Mouse (Mus musculus): ENCODE measurements at regions not wholly inside any gene's neighbourhood (a gene's known extent, or its start where the extent isn't known, plus 50 kb on each side); places are given as distances from the start of the nearest gene placed in this dataset.
A peak's percentile ranks its signal among the peaks of the same experiment; 100 is the strongest.

- TF ChIP-seq POLR2A (IDR thresholded peaks at IDR 0.05; ENCODE audit: borderline replicate concordance, insufficient read depth, low read length) = no peak
- TF ChIP-seq CTCF (IDR thresholded peaks at IDR 0.05; ENCODE audit: borderline replicate concordance, insufficient read depth, low read depth, low read length) = no peak
- Histone ChIP-seq H3K4me1 (ENCODE audit: control insufficient read depth, insufficient read depth, low read length) (no peaks in the 10 kb centered on the region), H3K27me3 (ENCODE audit: control insufficient read depth, insufficient read depth, low read length) (no peaks in the 10 kb centered on the region), H3K27ac (ENCODE audit: insufficient read depth, low read length) (no peak overlapping the region), H3K4me3 (replicated peaks; ENCODE audit: insufficient read depth, low read depth, low read length) (no peak overlapping the region)
- 62% methylated on average over 6 of the region's 6 CpGs for WGBS
- no peak for DNase-seq
Observed at GRCm38 (mm10) chr11:6923917-6924316, 86.5 kb upstream of the Gm11983 start.

- WGBS = 100% methylated on average over 1 of the region's 1 CpGs
- H3K27ac ChIP-seq (ENCODE audit: insufficient read depth, low read length) = no peak overlapping the region
Observed at GRCm38 (mm10) chr11:6918546-6918945, 81.1 kb upstream of the Gm11983 start.

GRCm38 (mm10) chr11:6905630-6906029, 68.2 kb upstream of the Gm11983 start:
- 38% methylated on average over 5 of the region's 5 CpGs for WGBS
- Histone ChIP-seq H3K27ac (ENCODE audit: insufficient read depth, low read length) (no peak overlapping the region), H3K4me1 (ENCODE audit: control insufficient read depth, insufficient read depth, low read length) (peaks cover 17% of the 10 kb centered on the region; the same call in 1 of the 2 replicates), H3K27me3 (ENCODE audit: control insufficient read depth, insufficient read depth, low read length) (no peaks in the 10 kb centered on the region), H3K4me3 (replicated peaks; ENCODE audit: insufficient read depth, low read depth, low read length) (no peak overlapping the region)
- TF ChIP-seq POLR2A (IDR thresholded peaks at IDR 0.05; ENCODE audit: borderline replicate concordance, insufficient read depth, low read length) (no peak), CTCF (IDR thresholded peaks at IDR 0.05; ENCODE audit: borderline replicate concordance, insufficient read depth, low read depth, low read length) (no peak)
- DNase-seq = no peak

More at GRCm38 (mm10) chr11:6918546-6918945, 81.1 kb upstream of the Gm11983 start:
- no peaks in the 10 kb centered on the region for H3K27me3 ChIP-seq (ENCODE audit: control insufficient read depth, insufficient read depth, low read length)
- TF ChIP-seq POLR2A (IDR thresholded peaks at IDR 0.05; ENCODE audit: borderline replicate concordance, insufficient read depth, low read length) (no peak), CTCF (IDR thresholded peaks at IDR 0.05; ENCODE audit: borderline replicate concordance, insufficient read depth, low read depth, low read length) (no peak)
- H3K4me1 ChIP-seq (ENCODE audit: control insufficient read depth, insufficient read depth, low read length) = no peaks in the 10 kb centered on the region
- H3K4me3 ChIP-seq (replicated peaks; ENCODE audit: insufficient read depth, low read depth, low read length) = no peak overlapping the region
- no peak for DNase-seq

GRCm38 (mm10) chr11:6902991-6903390, 65.5 kb upstream of the Gm11983 start:
- Histone ChIP-seq H3K4me3 (replicated peaks; ENCODE audit: insufficient read depth, low read depth, low read length) (no peak overlapping the region), H3K27ac (ENCODE audit: insufficient read depth, low read length) (peak overlapping the region; percentile 7; the same call in 1 of the 2 replicates), H3K27me3 (ENCODE audit: control insufficient read depth, insufficient read depth, low read length) (no peaks in the 10 kb centered on the region), H3K4me1 (ENCODE audit: control insufficient read depth, insufficient read depth, low read length) (peaks cover 38% of the 10 kb centered on the region)
- 41% methylated on average over 3 of the region's 3 CpGs for WGBS
- DNase-seq = peak; percentile 38 to 49
- no peak for TF ChIP-seq CTCF (IDR thresholded peaks at IDR 0.05; ENCODE audit: borderline replicate concordance, insufficient read depth, low read depth, low read length)

- WGBS = 25% methylated on average over 3 of the region's 3 CpGs
- H3K4me1 ChIP-seq (ENCODE audit: control insufficient read depth, insufficient read depth, low read length) = peaks cover 46% of the 10 kb centered on the region
- H3K27me3 ChIP-seq (ENCODE audit: control insufficient read depth, insufficient read depth, low read length) = no peaks in the 10 kb centered on the region
- TF ChIP-seq POLR2A (IDR thresholded peaks at IDR 0.05; ENCODE audit: borderline replicate concordance, insufficient read depth, low read length) (no peak), CTCF (IDR thresholded peaks at IDR 0.05; ENCODE audit: borderline replicate concordance, insufficient read depth, low read depth, low read length) (no peak)
- H3K27ac ChIP-seq (ENCODE audit: insufficient read depth, low read length) = peak overlapping the region; percentile 7; the same call in 1 of the 2 replicates
- DNase-seq = peak; percentile 44 to 48
- no peak overlapping the region for H3K4me3 ChIP-seq (replicated peaks; ENCODE audit: insufficient read depth, low read depth, low read length)
Observed at GRCm38 (mm10) chr11:6902271-6902670, 64.8 kb upstream of the Gm11983 start.

- H3K27me3 ChIP-seq (ENCODE audit: control insufficient read depth, insufficient read depth, low read length) = no peaks in the 10 kb centered on the region
- peak; percentile 54 to 56 for DNase-seq
- H3K27ac ChIP-seq (ENCODE audit: insufficient read depth, low read length) = peak overlapping the region; percentile 93; the same call in 1 of the 2 replicates
- peaks cover 56% of the 10 kb centered on the region for H3K4me1 ChIP-seq (ENCODE audit: control insufficient read depth, insufficient read depth, low read length)
- 68% methylated on average over 11 of the region's 11 CpGs for WGBS
- TF ChIP-seq CTCF (IDR thresholded peaks at IDR 0.05; ENCODE audit: borderline replicate concordance, insufficient read depth, low read depth, low read length) (no peak), POLR2A (IDR thresholded peaks at IDR 0.05; ENCODE audit: borderline replicate concordance, insufficient read depth, low read length) (no peak)
- H3K4me3 ChIP-seq (replicated peaks; ENCODE audit: insufficient read depth, low read depth, low read length) = no peak overlapping the region
Observed at GRCm38 (mm10) chr11:6900769-6901481, 63.5 kb upstream of the Gm11983 start.

- no peak for TF ChIP-seq CTCF (IDR thresholded peaks at IDR 0.05; ENCODE audit: borderline replicate concordance, insufficient read depth, low read depth, low read length)
- TF ChIP-seq POLR2A (IDR thresholded peaks at IDR 0.05; ENCODE audit: borderline replicate concordance, insufficient read depth, low read length) = no peak
- H3K27ac ChIP-seq (ENCODE audit: insufficient read depth, low read length) = peak overlapping the region; percentile 93
- no peak for DNase-seq
- H3K4me1 ChIP-seq (ENCODE audit: control insufficient read depth, insufficient read depth, low read length) = peaks cover 58% of the 10 kb centered on the region
- WGBS = 59% methylated on average over 12 of the region's 12 CpGs
- H3K4me3 ChIP-seq (replicated peaks; ENCODE audit: insufficient read depth, low read depth, low read length) = no peak overlapping the region
- no peaks in the 10 kb centered on the region for H3K27me3 ChIP-seq (ENCODE audit: control insufficient read depth, insufficient read depth, low read length)
Observed at GRCm38 (mm10) chr11:6900357-6900756, 62.9 kb upstream of the Gm11983 start.
